Mouse (Mus musculus): Measurements from ENCODE around the gene Birc3. TPM values are rescaled to one million over a fixed set of nuclear protein-coding genes. Genes with fewer than 3 reads are reported as not detected.

The Birc3 gene
- total RNA-seq (2014; fragmentation: Nextera tagmentation) (71.2 and 74.7 TPM in 2 replicates), total RNA-seq (2017) (57.9 and 59.2 TPM in 2 replicates), polyA plus RNA-seq (2012) (9.1 and 9.3 TPM in 2 replicates)

GRCm38 (mm10) chr9:7872775-7873439 lies at the start of gene Birc3:
TSS of gene Birc3 (minus strand) at chr9:7873186.
- DNase-seq (ENCODE audit: low spot score), result peak; percentile 76
- ATAC-seq (ENCODE audit: extremely low read depth, insufficient number of reproducible peaks, low FRiP score, poor library complexity, severe bottlenecking), result peak; percentile 75
- Histone ChIP-seq H3K27me3 (ENCODE audit: insufficient read depth, low read length) (no peaks in the 10 kb centered on the region), H3K4me3 (ENCODE audit: low read depth, low read length) (peak within 1 kb of the TSS; percentile 75), H3K4me1 (ENCODE audit: insufficient read depth, low read depth, low read length) (peaks cover 54% of the 10 kb centered on the region), H3K9me3 (replicated peaks) (no peaks in the 10 kb centered on the region), H3K36me3 (replicated peaks) (peaks cover 12% of the 10 kb centered on the region)
- no peak for TF ChIP-seq CTCF (IDR thresholded peaks at IDR 0.05; ENCODE audit: low read depth, low read length)
- TF ChIP-seq GATA2 (IDR thresholded peaks at IDR 0.05; ENCODE audit: borderline replicate concordance, low read depth, low read length), result no peak
- TF ChIP-seq TAL1 (conservative IDR thresholded peaks at IDR 0.05; ENCODE audit: low read depth, low read length), result no peak
- no peak for TF ChIP-seq POLR2AphosphoS5 (IDR thresholded peaks at IDR 0.05; ENCODE audit: insufficient replicate concordance, low read depth, low read length)
- no peak for TF ChIP-seq GATA1 (IDR thresholded peaks at IDR 0.05; ENCODE audit: borderline replicate concordance, low read length)

GRCm38 (mm10) chr9:7914925-7915324 lies 41.9 kb upstream of the Birc3 start:
- no peaks in the 10 kb centered on the region for H3K36me3 ChIP-seq (replicated peaks)
- H3K4me1 ChIP-seq (ENCODE audit: insufficient read depth, low read depth, low read length), result no peaks in the 10 kb centered on the region
- TF ChIP-seq TAL1 (conservative IDR thresholded peaks at IDR 0.05; ENCODE audit: low read depth, low read length), result no peak
- TF ChIP-seq GATA1 (IDR thresholded peaks at IDR 0.05; ENCODE audit: borderline replicate concordance, low read length), result no peak
- TF ChIP-seq GATA2 (IDR thresholded peaks at IDR 0.05; ENCODE audit: borderline replicate concordance, low read depth, low read length), result no peak
- TF ChIP-seq POLR2AphosphoS5 (IDR thresholded peaks at IDR 0.05; ENCODE audit: insufficient replicate concordance, low read depth, low read length), result no peak
- TF ChIP-seq CTCF (IDR thresholded peaks at IDR 0.05; ENCODE audit: low read depth, low read length), result no peak
- peaks cover 2% of the 10 kb centered on the region; the same call in 1 of the 2 replicates for H3K27me3 ChIP-seq (ENCODE audit: insufficient read depth, low read length)
- no peak overlapping the region for H3K4me3 ChIP-seq (ENCODE audit: low read depth, low read length)
- DNase-seq (ENCODE audit: low spot score) (no peak), ATAC-seq (ENCODE audit: extremely low read depth, insufficient number of reproducible peaks, low FRiP score, poor library complexity, severe bottlenecking) (no peak)
- H3K9me3 ChIP-seq (replicated peaks), result no peaks in the 10 kb centered on the region

GRCm38 (mm10) chr9:7914487-7914886 lies 41.5 kb upstream of the Birc3 start:
- TF ChIP-seq GATA2 (IDR thresholded peaks at IDR 0.05; ENCODE audit: borderline replicate concordance, low read depth, low read length) (no peak), TAL1 (conservative IDR thresholded peaks at IDR 0.05; ENCODE audit: low read depth, low read length) (no peak), GATA1 (IDR thresholded peaks at IDR 0.05; ENCODE audit: borderline replicate concordance, low read length) (no peak), POLR2AphosphoS5 (IDR thresholded peaks at IDR 0.05; ENCODE audit: insufficient replicate concordance, low read depth, low read length) (no peak), CTCF (IDR thresholded peaks at IDR 0.05; ENCODE audit: low read depth, low read length) (no peak)
- Histone ChIP-seq H3K4me1 (ENCODE audit: insufficient read depth, low read depth, low read length) (no peaks in the 10 kb centered on the region), H3K27me3 (ENCODE audit: insufficient read depth, low read length) (peaks cover 2% of the 10 kb centered on the region; the same call in 1 of the 2 replicates), H3K9me3 (replicated peaks) (no peaks in the 10 kb centered on the region), H3K4me3 (ENCODE audit: low read depth, low read length) (no peak overlapping the region), H3K36me3 (replicated peaks) (no peaks in the 10 kb centered on the region)
- DNase-seq (ENCODE audit: low spot score), result no peak
- no peak for ATAC-seq (ENCODE audit: extremely low read depth, insufficient number of reproducible peaks, low FRiP score, poor library complexity, severe bottlenecking)

DNA sequence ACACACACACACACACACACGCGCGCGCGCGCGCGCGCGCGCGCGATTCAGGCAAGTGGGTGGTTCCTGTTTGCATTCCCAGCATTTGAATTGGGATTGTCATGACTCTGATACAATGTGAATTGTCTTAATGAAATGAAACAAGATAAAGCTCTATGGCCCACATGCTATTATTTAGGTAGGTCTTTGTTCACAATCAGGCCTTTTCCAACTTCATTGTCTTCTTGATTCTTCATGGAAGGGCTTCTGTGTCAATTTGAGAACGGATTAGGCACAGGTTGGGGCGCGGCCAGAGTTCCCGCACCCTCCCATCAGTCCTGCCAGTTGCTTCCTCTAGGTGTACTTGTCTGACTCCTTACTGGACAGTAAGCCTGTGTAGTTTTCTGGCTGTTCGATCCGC lies 41.0 kb upstream of the Birc3 start:
- Histone ChIP-seq H3K36me3 (replicated peaks) (no peaks in the 10 kb centered on the region), H3K4me1 (ENCODE audit: insufficient read depth, low read depth, low read length) (no peaks in the 10 kb centered on the region), H3K27me3 (ENCODE audit: insufficient read depth, low read length) (peaks cover 2% of the 10 kb centered on the region), H3K4me3 (ENCODE audit: low read depth, low read length) (no peak overlapping the region), H3K9me3 (replicated peaks) (no peaks in the 10 kb centered on the region)
- TF ChIP-seq GATA1 (IDR thresholded peaks at IDR 0.05; ENCODE audit: borderline replicate concordance, low read length), result no peak
- no peak for TF ChIP-seq GATA2 (IDR thresholded peaks at IDR 0.05; ENCODE audit: borderline replicate concordance, low read depth, low read length)
- no peak for TF ChIP-seq POLR2AphosphoS5 (IDR thresholded peaks at IDR 0.05; ENCODE audit: insufficient replicate concordance, low read depth, low read length)
- no peak for TF ChIP-seq CTCF (IDR thresholded peaks at IDR 0.05; ENCODE audit: low read depth, low read length)
- no peak for TF ChIP-seq TAL1 (conservative IDR thresholded peaks at IDR 0.05; ENCODE audit: low read depth, low read length)
- DNase-seq (ENCODE audit: low spot score), result no peak
- no peak for ATAC-seq (ENCODE audit: extremely low read depth, insufficient number of reproducible peaks, low FRiP score, poor library complexity, severe bottlenecking)

DNA sequence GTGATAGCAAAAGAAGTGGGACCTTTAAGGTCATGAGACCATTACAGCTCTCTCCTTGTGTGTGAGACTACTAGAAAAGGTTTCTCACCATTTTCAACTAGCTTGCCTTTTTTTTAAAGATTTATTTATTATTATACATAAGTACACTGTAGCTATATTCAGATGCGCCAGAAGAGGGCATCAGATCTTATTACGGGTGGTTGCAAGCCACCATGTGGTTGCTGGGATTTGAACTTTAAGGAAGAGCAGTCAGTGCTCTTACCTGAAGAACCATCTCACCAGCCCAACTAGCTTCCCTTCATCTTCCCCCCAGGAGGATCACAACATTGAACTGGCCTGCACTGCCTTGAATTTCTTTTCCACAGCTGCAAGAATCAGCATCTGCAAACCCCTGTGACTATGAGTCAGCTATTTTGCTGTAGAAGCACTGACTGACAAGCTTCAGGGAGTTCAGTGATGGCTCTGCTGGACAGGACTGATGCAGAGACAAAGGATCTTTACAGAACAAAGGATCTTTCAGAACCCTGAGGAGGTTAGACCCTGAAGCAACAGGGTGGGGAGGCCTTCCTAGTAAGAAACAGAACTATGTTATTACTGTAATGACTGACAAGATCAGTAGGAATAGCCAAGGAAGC lies 34.5 kb upstream of the Birc3 start:
- Histone ChIP-seq H3K4me3 (ENCODE audit: low read depth, low read length) (no peak overlapping the region), H3K36me3 (replicated peaks) (no peaks in the 10 kb centered on the region), H3K4me1 (ENCODE audit: insufficient read depth, low read depth, low read length) (no peaks in the 10 kb centered on the region; the same call in 1 of the 2 replicates), H3K9me3 (replicated peaks) (no peaks in the 10 kb centered on the region), H3K27me3 (ENCODE audit: insufficient read depth, low read length) (peaks cover 7% of the 10 kb centered on the region; the same call in 1 of the 2 replicates)
- ATAC-seq (ENCODE audit: extremely low read depth, insufficient number of reproducible peaks, low FRiP score, poor library complexity, severe bottlenecking), result no peak
- no peak for DNase-seq (ENCODE audit: low spot score)
- TF ChIP-seq TAL1 (conservative IDR thresholded peaks at IDR 0.05; ENCODE audit: low read depth, low read length) (no peak), CTCF (IDR thresholded peaks at IDR 0.05; ENCODE audit: low read depth, low read length) (no peak), POLR2AphosphoS5 (IDR thresholded peaks at IDR 0.05; ENCODE audit: insufficient replicate concordance, low read depth, low read length) (no peak), GATA1 (IDR thresholded peaks at IDR 0.05; ENCODE audit: borderline replicate concordance, low read length) (no peak), GATA2 (IDR thresholded peaks at IDR 0.05; ENCODE audit: borderline replicate concordance, low read depth, low read length) (no peak)

DNA sequence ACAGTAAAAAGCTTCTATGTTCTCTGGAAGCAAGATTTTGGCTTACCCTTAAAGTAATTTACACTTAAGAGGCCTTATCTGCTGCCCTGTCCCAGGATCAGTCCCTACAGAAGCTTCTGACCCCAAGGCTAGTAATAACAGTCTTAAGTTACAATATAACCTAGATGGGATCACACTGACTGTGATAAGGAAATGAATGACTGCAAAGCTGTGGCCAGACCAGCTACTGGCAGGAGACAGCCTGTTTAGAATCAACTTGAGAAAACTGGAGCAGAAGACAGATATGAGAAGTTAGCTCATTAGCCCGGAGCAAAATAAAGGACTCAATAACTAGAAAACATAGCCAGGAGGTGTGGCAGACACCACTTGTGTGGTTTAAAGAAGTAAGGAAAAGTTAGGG lies 33.6 kb upstream of the Birc3 start:
- TF ChIP-seq GATA2 (IDR thresholded peaks at IDR 0.05; ENCODE audit: borderline replicate concordance, low read depth, low read length) (no peak), TAL1 (conservative IDR thresholded peaks at IDR 0.05; ENCODE audit: low read depth, low read length) (no peak), GATA1 (IDR thresholded peaks at IDR 0.05; ENCODE audit: borderline replicate concordance, low read length) (no peak), CTCF (IDR thresholded peaks at IDR 0.05; ENCODE audit: low read depth, low read length) (no peak), POLR2AphosphoS5 (IDR thresholded peaks at IDR 0.05; ENCODE audit: insufficient replicate concordance, low read depth, low read length) (no peak)
- H3K4me3 ChIP-seq (ENCODE audit: low read depth, low read length), result no peak overlapping the region
- H3K36me3 ChIP-seq (replicated peaks), result no peaks in the 10 kb centered on the region
- H3K4me1 ChIP-seq (ENCODE audit: insufficient read depth, low read depth, low read length), result no peaks in the 10 kb centered on the region; the same call in 1 of the 2 replicates
- ATAC-seq (ENCODE audit: extremely low read depth, insufficient number of reproducible peaks, low FRiP score, poor library complexity, severe bottlenecking) (no peak), DNase-seq (ENCODE audit: low spot score) (no peak)
- peaks cover 7% of the 10 kb centered on the region for H3K27me3 ChIP-seq (ENCODE audit: insufficient read depth, low read length)
- H3K9me3 ChIP-seq (replicated peaks), result no peaks in the 10 kb centered on the region
